Mouse (Mus musculus) embryonic facial prominence, embryonic 10.5 days (tissue): Measurements from ENCODE around the gene Bri3. TPM values are rescaled to one million over a fixed set of nuclear protein-coding genes. Genes with fewer than 3 reads are reported as not detected.
A peak's percentile ranks its signal among the peaks of the same experiment; 100 is the strongest.

Experiments used
- DNase-seq: peaks from one replicate; pipeline ENCODE4 v3.0.0-alpha.2; 2017; ENCODE audit warnings: low spot score
- H3K27ac ChIP-seq: fragments of 300-500 bp; sonication (generic); replicated peaks from 2 replicates; pipeline ENCODE4 v1.5.1; 2016; ENCODE audit warnings: mild to moderate bottlenecking
- H3K27me3 ChIP-seq: fragments of 300-500 bp; sonication (generic); replicated peaks from 2 replicates; pipeline ENCODE4 v1.6.1; 2016; ENCODE audit warnings: low read depth, mild to moderate bottlenecking; ENCODE audit not compliant: poor library complexity, severe bottlenecking
- H3K36me3 ChIP-seq: fragments of 300-500 bp; sonication (generic); replicated peaks from 2 replicates; pipeline ENCODE4 v1.6.1; 2016; ENCODE audit warnings: mild to moderate bottlenecking, moderate library complexity
- H3K4me1 ChIP-seq: fragments of 300-500 bp; sonication (generic); 2 replicates; pipeline ENCODE4 v1.6.1; 2016
- H3K4me3 ChIP-seq: fragments of 300-500 bp; sonication (generic); 2 replicates; pipeline ENCODE4 v1.5.1; 2016; ENCODE audit warnings: mild to moderate bottlenecking, moderate library complexity
- H3K9me3 ChIP-seq: fragments of 300-500 bp; sonication (generic); 2 replicates; pipeline ENCODE4 v1.6.1; 2016; ENCODE audit warnings: mild to moderate bottlenecking
- WGBS: fragments of 180-500 bp; shearing (Covaris S2); methylation state at CpG from one replicate; pipeline ENCODE4 v1.1.7; 2016; 5-methylcytosine and 5-hydroxymethylcytosine counted together
- polyA plus RNA-seq: library from polyadenylated mRNA; unstranded; fragments of >200 nt; fragmentation: Nextera tagmentation; extraction: Ambion mirVana; gene quantifications from 2 replicates; pipeline ENCODE4 v1.2.1, GENCODE M21; 2016

Bri3 gene
- polyA plus RNA-seq, 1 experiment from 2014 or later, result 119 TPM

DNA sequence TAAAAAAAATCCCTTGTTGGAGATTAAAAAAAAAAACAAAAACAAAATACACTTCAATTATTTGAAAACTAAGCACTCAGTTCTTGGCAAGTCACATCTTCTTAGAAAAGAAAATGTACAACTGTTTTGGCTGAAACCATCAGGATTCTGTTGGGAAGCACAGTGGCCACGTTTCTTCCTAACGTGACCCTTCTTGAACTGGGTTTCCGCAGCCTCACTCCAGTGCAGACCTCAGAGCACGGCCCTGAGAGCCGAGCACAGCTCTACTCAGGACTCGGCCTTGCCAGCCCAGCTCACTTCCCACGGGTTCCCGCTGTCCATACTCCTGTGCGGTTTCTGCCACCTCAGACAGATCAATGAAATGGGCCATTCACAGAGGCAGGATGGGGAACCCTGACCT, 44.2 kb downstream of the Bri3 start:
- 85% methylated on average over 9 of the region's 9 CpGs for WGBS
- Histone ChIP-seq H3K27me3 (no peaks in the 10 kb centered on the region), H3K4me3 (no peak overlapping the region), H3K27ac (no peak overlapping the region), H3K36me3 (peaks cover 5% of the 10 kb centered on the region; the same call in 1 of the 2 replicates), H3K9me3 (no peaks in the 10 kb centered on the region), H3K4me1 (no peaks in the 10 kb centered on the region)
- no peak for DNase-seq

DNA sequence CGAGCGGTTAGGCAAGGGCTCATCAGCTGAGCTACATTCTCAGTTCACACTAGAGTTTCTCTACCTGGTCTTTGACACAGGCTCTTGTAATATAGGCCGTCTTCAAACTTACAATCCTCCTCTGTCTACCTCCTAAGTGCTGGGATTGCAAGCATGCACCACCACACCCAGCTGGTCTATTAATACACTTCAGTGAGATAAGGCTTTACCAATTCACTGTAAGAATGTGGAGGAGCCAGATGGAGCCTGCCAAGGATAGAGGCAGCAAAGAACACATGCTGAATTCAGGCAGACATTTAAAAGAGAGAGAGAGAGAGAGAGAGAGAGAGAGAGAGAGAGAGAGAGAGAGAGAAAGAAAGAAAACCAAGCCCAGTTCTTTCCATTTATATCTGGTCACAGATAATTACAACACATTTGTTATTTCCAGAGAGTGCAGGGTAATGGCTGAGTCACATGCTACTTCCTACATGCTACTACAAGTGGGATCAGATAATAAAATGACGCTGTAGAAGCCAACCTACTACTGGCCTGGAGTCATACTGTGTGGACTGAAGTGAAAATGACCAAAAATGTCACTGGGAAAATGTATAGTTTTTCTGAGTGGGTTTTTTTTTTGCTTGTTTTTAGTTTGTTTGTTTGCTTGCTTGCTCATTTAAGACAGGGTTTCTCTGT, 45.7 kb downstream of the Bri3 start:
- H3K4me3 ChIP-seq, result no peak overlapping the region
- no peak overlapping the region for H3K27ac ChIP-seq
- H3K27me3 ChIP-seq, result no peaks in the 10 kb centered on the region
- H3K9me3 ChIP-seq, result no peaks in the 10 kb centered on the region
- no peaks in the 10 kb centered on the region for H3K4me1 ChIP-seq
- no peak for DNase-seq
- WGBS, result 92% methylated on average over 4 of the region's 4 CpGs
- H3K36me3 ChIP-seq, result no peaks in the 10 kb centered on the region

DNA sequence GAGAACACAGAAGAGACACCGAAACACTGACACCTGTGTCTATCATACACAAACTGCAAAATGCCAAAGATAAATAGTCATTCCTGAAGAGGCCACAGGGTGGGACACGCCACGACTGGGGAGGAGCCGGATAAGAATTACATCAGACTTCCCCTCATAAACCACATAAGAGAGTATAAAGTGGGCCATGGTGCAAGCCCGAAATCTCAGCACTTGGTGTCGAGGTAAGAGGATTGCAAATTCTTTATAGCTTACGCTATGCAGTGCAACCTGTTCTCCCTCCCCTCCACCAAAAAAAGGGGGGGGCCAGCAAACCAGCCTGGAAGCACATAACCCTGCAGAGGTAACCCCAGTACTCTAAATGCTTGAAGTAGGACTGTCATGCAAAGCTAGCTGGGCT, 50.7 kb downstream of the Bri3 start:
- no peak for DNase-seq

DNA sequence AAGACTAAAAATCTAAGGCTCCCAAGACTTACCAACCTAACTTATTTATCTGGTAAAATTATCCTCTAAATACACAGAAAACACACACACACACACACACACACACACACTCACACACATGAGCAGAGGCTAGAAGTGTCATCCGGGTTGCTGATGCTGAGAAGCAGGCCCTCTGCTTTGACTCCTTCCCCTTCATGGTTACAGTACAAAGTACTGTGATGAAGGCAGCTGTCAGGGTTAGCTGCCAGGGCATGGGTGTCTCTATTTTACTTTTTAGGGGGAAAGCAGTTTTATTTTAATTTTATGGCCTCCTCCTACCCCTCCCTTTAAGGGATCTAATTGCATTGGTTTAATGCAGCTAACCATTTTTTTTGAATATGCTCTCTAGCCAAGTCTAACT, 51.1 kb downstream of the Bri3 start:
- WGBS, result 83% methylated on average over 1 of the region's 1 CpGs
- Histone ChIP-seq H3K36me3 (no peaks in the 10 kb centered on the region), H3K27ac (no peak overlapping the region), H3K4me1 (no peaks in the 10 kb centered on the region), H3K27me3 (no peaks in the 10 kb centered on the region), H3K9me3 (no peaks in the 10 kb centered on the region), H3K4me3 (no peak overlapping the region)
- DNase-seq, result no peak

More for the DNA sequence above, 50.7 kb downstream of the Bri3 start:
- 87% methylated on average over 7 of the region's 7 CpGs for WGBS
- no peak overlapping the region for H3K27ac ChIP-seq
- H3K27me3 ChIP-seq, result no peaks in the 10 kb centered on the region
- no peaks in the 10 kb centered on the region for H3K4me1 ChIP-seq
- H3K36me3 ChIP-seq, result no peaks in the 10 kb centered on the region
- H3K4me3 ChIP-seq, result no peak overlapping the region
- H3K9me3 ChIP-seq, result no peaks in the 10 kb centered on the region

DNA sequence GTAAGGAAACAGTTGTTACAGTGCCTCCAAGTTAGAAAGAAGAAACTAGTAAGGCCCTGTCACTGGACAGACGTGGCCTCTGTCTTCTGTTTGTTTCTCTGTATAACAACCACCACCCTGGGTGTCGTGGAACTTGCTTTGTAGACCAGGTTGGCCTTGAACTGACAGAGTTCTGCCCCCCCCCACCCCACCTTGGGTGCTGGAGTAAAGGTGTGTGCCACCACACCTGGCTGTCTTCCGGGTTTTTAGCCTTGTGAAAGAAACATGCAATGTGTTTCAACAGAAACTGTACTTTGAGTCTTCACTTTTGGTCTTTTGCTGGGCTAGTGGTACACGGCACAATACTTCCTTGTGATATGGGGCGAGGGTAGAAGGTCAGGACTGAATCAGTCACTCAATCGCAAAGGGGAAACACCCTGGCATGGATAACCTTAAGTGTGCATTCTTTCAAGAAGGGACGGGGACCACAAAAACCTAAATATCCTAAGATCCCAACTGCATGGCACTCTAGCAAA, 51.9 kb downstream of the Bri3 start:
- H3K27ac ChIP-seq, result no peak overlapping the region
- no peaks in the 10 kb centered on the region for H3K4me1 ChIP-seq
- no peak overlapping the region for H3K4me3 ChIP-seq
- WGBS, result 84% methylated on average over 7 of the region's 7 CpGs
- H3K27me3 ChIP-seq, result no peaks in the 10 kb centered on the region
- no peaks in the 10 kb centered on the region for H3K36me3 ChIP-seq
- DNase-seq, result no peak
- no peaks in the 10 kb centered on the region for H3K9me3 ChIP-seq

DNA sequence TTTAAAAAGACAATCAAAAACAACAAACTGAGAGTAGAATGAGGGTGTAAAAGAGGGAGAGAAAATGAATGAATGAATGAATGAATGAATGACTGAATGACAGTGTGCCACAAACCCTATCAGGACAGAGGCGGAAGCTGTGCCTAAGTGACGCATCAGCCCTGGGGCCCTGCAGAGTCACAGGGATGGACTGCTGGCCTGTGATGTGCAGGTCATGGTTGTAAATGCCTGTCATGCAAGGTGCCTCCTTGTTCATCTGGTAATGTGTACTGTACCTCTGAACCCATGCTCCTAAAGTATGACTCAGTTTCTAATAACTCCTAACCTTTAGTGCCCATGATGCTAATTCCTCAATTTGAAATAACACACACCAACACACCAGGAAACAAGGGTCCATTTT, 58.8 kb downstream of the Bri3 start:
- WGBS, result 89% methylated on average over 2 of the region's 2 CpGs
- H3K27ac ChIP-seq, result no peak overlapping the region
- no peak overlapping the region for H3K4me3 ChIP-seq
- H3K9me3 ChIP-seq, result no peaks in the 10 kb centered on the region
- H3K4me1 ChIP-seq, result peaks cover 6% of the 10 kb centered on the region; the same call in 1 of the 2 replicates
- H3K27me3 ChIP-seq, result no peaks in the 10 kb centered on the region
- H3K36me3 ChIP-seq, result no peaks in the 10 kb centered on the region
- no peak for DNase-seq

DNA sequence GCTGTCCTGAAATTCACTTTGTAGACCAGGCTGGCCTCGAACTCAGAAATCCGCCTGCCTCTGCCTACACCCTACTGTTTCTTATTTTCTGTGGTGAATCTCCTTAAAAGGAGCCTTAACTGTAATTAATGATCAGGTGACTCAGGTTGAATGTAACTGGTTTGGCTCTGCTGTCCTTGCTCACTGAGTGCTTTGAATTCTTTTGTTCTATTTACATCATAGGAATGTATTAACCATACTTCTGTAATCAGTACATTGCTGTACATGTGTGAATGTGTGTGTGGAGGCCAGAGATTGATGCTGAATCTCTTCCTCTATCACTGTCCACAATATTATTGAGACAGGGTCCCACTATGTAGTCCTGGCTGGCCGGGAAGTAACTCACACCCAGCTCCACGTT, 64.7 kb downstream of the Bri3 start:
- Histone ChIP-seq H3K36me3 (no peaks in the 10 kb centered on the region), H3K27me3 (no peaks in the 10 kb centered on the region), H3K4me1 (peaks cover 26% of the 10 kb centered on the region), H3K27ac (no peak overlapping the region), H3K4me3 (no peak overlapping the region), H3K9me3 (no peaks in the 10 kb centered on the region)
- DNase-seq, result no peak
- WGBS, result 77% methylated on average over 4 of the region's 4 CpGs

DNA sequence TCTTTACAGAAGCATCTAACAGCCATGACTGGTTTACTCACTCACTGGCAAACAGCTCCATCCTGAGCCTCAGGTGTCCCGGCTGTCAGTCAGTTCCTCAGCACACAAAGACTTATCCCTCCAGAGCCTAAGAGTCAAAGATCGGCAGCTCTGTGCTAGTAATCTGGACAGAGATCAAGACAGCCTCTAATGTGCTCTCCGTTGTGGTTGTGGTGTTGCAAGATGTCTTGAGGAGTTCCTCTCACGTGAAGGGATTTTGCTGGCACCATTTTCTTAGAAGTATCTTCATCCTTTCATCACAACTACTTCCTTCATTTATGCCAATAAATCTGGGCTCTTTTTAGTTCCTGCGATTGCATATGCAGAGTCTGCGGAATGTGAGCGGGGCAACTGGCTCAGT, 67.9 kb downstream of the Bri3 start:
- Histone ChIP-seq H3K27me3 (no peaks in the 10 kb centered on the region), H3K9me3 (no peaks in the 10 kb centered on the region), H3K36me3 (no peaks in the 10 kb centered on the region), H3K4me3 (no peak overlapping the region), H3K4me1 (peaks cover 36% of the 10 kb centered on the region), H3K27ac (no peak overlapping the region)
- WGBS, result 83% methylated on average over 7 of the region's 7 CpGs
- DNase-seq, result no peak

DNA sequence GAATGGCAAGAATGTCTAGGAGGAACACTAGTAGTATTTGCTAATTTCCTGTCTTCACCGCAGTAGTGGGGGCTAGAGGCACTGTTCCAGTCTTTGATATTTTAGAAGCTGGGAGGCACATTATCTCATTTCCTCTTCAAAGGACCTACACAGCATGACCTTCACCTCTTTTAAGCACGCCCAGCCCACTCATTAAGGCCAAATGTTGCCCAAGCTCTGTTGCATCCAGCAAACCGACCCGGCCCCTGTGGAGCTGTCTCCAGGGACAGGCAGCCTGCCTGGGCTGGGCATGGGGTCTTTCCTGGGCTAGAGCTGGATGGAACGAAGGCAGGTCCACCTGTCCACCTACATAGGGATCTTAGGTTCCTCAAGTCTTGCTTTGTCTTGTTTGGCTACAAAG, 69.1 kb downstream of the Bri3 start:
- Histone ChIP-seq H3K9me3 (no peaks in the 10 kb centered on the region), H3K4me3 (peak overlapping the region; percentile 25), H3K4me1 (peaks cover 36% of the 10 kb centered on the region), H3K36me3 (no peaks in the 10 kb centered on the region), H3K27ac (peak overlapping the region; percentile 67; the same call in 1 of the 2 replicates), H3K27me3 (no peaks in the 10 kb centered on the region)
- 14% methylated on average over 5 of the region's 5 CpGs for WGBS
- peak; percentile 70 for DNase-seq

DNA sequence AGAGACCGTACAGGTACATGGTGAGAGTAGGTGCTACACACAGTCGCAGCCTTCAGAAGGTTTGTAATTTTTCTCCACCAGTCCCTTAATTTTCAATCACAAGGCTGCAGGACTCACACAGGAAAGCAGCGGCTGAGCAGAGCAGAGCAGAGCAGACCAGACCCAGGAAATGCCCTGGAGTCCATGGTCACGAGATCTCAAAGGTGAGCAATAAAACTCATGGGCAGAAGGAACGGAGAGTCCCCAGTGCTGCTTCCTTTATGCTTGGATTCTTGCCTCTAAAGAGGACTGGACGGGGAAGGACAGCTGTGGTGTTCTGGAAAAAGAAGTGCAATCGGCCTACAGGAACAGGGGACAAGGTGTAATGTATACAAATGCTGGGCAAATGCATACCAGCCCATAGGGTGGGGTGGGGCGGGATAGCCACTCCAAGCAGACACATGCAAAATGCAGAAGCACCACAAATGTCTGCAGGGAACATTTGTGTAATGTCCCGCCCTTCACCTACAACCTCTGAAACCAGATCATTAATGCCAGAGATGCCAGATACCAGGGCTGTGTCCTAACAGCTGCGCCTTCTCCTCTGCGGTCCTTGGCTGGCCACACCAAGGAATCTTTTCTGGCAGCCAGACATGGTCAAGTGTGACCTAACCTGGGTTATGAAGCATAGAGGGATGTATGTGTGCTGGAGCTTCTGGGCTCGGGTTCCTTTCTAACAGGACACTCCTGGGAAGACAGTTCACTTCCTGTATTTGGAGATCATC, 70.7 kb downstream of the Bri3 start:
- peaks cover 36% of the 10 kb centered on the region for H3K4me1 ChIP-seq
- 88% methylated on average over 12 of the region's 12 CpGs for WGBS
- no peaks in the 10 kb centered on the region for H3K9me3 ChIP-seq
- H3K4me3 ChIP-seq, result no peak overlapping the region
- no peaks in the 10 kb centered on the region for H3K27me3 ChIP-seq
- no peaks in the 10 kb centered on the region for H3K36me3 ChIP-seq
- no peak for DNase-seq
- H3K27ac ChIP-seq, result no peak overlapping the region; the same call in 1 of the 2 replicates

DNA sequence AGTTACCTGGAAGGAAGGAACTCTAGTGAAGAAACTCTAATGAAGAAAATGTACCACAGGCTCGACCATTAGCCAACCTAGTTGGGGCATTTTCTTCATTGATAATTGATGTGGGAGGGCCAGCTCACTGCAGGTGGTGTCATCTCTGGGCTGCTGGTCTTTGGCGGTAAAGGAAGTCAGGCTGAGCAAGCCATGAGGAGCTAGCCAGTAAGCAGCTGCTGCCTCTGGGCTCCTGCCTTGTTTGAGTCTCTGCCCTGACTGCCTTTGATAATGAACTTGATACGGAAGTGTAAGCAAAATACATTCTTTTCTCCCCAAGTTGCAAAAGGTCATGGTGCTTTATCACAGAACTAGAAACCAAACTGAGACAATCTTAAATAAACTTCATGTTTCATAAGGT, 72.2 kb downstream of the Bri3 start:
- no peak overlapping the region for H3K4me3 ChIP-seq
- 76% methylated on average over 3 of the region's 3 CpGs for WGBS
- H3K4me1 ChIP-seq, result peaks cover 36% of the 10 kb centered on the region
- no peaks in the 10 kb centered on the region for H3K36me3 ChIP-seq
- no peak for DNase-seq
- H3K27ac ChIP-seq, result no peak overlapping the region
- H3K27me3 ChIP-seq, result no peaks in the 10 kb centered on the region
- H3K9me3 ChIP-seq, result no peaks in the 10 kb centered on the region

DNA sequence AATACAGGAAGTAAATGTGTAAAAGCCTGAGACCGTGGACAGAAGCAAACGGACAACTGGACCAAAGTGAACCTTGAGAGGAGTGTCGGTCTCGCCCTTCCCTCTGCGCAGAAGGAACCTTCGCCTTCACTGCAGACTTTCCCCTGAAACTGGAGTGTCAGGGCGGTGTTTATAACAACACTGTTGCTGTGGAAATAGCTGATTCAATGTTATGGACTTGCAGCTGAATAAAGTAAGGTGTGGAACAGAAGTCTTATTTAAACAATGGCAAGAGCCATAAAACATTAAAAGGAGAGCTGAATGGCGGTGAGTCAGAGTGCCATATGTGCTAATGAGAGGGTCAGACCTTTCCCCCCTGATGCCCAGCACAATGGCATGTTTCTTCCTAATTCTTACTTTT, 73.2 kb downstream of the Bri3 start:
- Histone ChIP-seq H3K27ac (no peak overlapping the region), H3K9me3 (no peaks in the 10 kb centered on the region), H3K4me1 (peaks cover 31% of the 10 kb centered on the region), H3K27me3 (no peaks in the 10 kb centered on the region), H3K36me3 (no peaks in the 10 kb centered on the region), H3K4me3 (no peak overlapping the region)
- 90% methylated on average over 8 of the region's 8 CpGs for WGBS
- no peak for DNase-seq

DNA sequence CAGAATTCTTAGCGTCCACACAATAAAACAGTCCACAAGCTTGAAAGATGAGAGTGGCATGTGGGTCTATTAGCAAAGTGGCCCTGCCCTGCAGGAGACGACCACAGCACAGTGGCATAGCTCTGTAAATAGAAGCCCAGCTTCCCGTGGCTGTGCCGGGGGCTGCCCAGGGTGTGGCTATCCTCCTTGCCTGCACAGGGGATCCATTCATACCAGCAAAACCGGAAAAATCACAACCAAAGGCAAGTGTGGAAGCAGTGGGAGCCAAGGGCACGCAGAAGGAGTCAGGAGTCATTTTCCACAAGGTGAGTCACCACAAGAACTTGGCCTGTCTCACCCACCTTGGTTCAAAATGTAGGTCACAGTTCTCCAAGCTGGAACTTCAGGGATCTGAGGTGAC, 74.0 kb downstream of the Bri3 start:
- Histone ChIP-seq H3K4me1 (peaks cover 22% of the 10 kb centered on the region), H3K27ac (no peak overlapping the region), H3K9me3 (no peaks in the 10 kb centered on the region), H3K4me3 (no peak overlapping the region), H3K27me3 (no peaks in the 10 kb centered on the region), H3K36me3 (no peaks in the 10 kb centered on the region)
- no peak for DNase-seq
- WGBS, result 52% methylated on average over 6 of the region's 6 CpGs
